Mouse (Mus musculus) liver, embryonic 15.5 days (tissue): Measurements from ENCODE around the gene Prox1. TPM values are rescaled to one million over a fixed set of nuclear protein-coding genes. Genes with fewer than 3 reads are reported as not detected.

ENCODE experiments used
- ATAC-seq: fragments of 200-750 bp; cut with Nextera tagmentation; 2 replicates; pipeline ENCODE4 v1.8.0; 2017; ENCODE audit warnings: moderate number of reproducible peaks, mild to moderate bottlenecking, moderate library complexity; ENCODE audit not compliant: insufficient read depth
- H3K27ac ChIP-seq: fragments of 300-500 bp; sonication (generic); replicated peaks from 2 replicates; pipeline ENCODE4 v1.5.1; 2015; ENCODE audit warnings: mild to moderate bottlenecking, inconsistent platforms
- H3K27me3 ChIP-seq: fragments of 300-500 bp; sonication (generic); 2 replicates; pipeline ENCODE4 v1.6.1; 2015; ENCODE audit warnings: mild to moderate bottlenecking, inconsistent platforms
- H3K36me3 ChIP-seq: fragments of 300-500 bp; sonication (generic); replicated peaks from 2 replicates; pipeline ENCODE4 v1.6.1; 2015; ENCODE audit warnings: moderate library complexity, mild to moderate bottlenecking, inconsistent platforms
- H3K4me1 ChIP-seq: fragments of 300-500 bp; sonication (generic); replicated peaks from 2 replicates; pipeline ENCODE4 v1.6.1; 2015; ENCODE audit warnings: inconsistent platforms
- H3K4me2 ChIP-seq: fragments of 300-500 bp; sonication (generic); 2 replicates; pipeline ENCODE4 v1.6.1; 2015; ENCODE audit warnings: moderate library complexity, mild to moderate bottlenecking, inconsistent platforms
- H3K4me3 ChIP-seq: fragments of 300-500 bp; sonication (generic); replicated peaks from 2 replicates; pipeline ENCODE4 v1.5.1; 2015; ENCODE audit warnings: mild to moderate bottlenecking, inconsistent platforms
- H3K9ac ChIP-seq: fragments of 300-500 bp; sonication (generic); 2 replicates; pipeline ENCODE4 v1.6.1; 2015; ENCODE audit warnings: moderate library complexity, mild to moderate bottlenecking, inconsistent platforms
- H3K9me3 ChIP-seq: fragments of 300-500 bp; sonication (generic); replicated peaks from 2 replicates; pipeline ENCODE4 v1.6.1; 2016; ENCODE audit warnings: inconsistent platforms
- WGBS: fragments of 180-500 bp; shearing (Covaris S2); methylation state at CpG from one replicate; pipeline ENCODE4 v1.1.7; 2015; ENCODE audit warnings: mixed read lengths; ENCODE audit not compliant: insufficient replicate concordance; 5-methylcytosine and 5-hydroxymethylcytosine counted together
- polyA plus RNA-seq: library from polyadenylated mRNA; unstranded; fragments of >200 nt; fragmentation: Nextera tagmentation; extraction: Ambion mirVana; gene quantifications from 2 replicates; pipeline ENCODE4 v1.2.1, GENCODE M21; 2015

Gene Prox1
- polyA plus RNA-seq, 1 experiment from 2014 or later: 5.2 TPM

GRCm38 (mm10) chr1:190161708-190162465 is 8.6 kb downstream of the Prox1 start:
- Histone ChIP-seq H3K27ac (no peak overlapping the region), H3K4me3 (no peak overlapping the region), H3K9me3 (no peaks in the 10 kb centered on the region), H3K27me3 (0 out of 2 replicates have a peak, but pooled peaks cover 4% of the 10 kb centered on the region), H3K4me2 (no peak overlapping the region), H3K4me1 (no peaks in the 10 kb centered on the region), H3K9ac (no peak overlapping the region), H3K36me3 (0 out of 2 replicates have a peak, but pooled peaks cover 11% of the 10 kb centered on the region)
- ATAC-seq: no peak
- whole genome bisulfite sequencing: 74% methylated on average over 19 of the region's 19 CpGs

GRCm38 (mm10) chr1:190161288-190161687 is 9.2 kb downstream of the Prox1 start:
- H3K9me3 ChIP-seq: no peaks in the 10 kb centered on the region
- no peak overlapping the region for H3K9ac ChIP-seq
- H3K36me3 ChIP-seq: 0 out of 2 replicates have a peak, but pooled peaks cover 11% of the 10 kb centered on the region
- 0 out of 2 replicates have a peak, but pooled peaks cover 4% of the 10 kb centered on the region for H3K27me3 ChIP-seq
- WGBS: 76% methylated on average over 18 of the region's 18 CpGs
- no peak overlapping the region for H3K27ac ChIP-seq
- H3K4me3 ChIP-seq: no peak overlapping the region
- no peak for ATAC-seq
- no peak overlapping the region for H3K4me2 ChIP-seq
- no peaks in the 10 kb centered on the region for H3K4me1 ChIP-seq

DNA sequence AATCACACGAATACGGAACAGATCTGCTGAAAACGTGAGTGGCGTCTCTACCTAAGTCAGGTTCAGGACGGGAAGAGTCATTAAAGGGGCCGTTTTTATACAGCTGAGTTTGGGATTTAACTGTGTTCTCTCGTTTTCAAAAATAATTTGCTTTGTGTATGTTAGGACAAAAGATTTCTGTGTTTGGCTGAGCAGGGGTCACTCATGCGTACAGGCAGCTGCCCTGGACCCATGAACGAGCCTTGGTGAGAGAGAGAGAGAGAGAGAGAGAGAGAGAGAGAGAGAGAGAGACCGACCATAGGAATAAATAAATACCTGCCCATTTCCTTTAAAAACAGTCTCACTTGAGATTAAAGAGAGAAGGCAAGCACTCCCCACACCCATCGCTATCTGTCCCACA is 11.1 kb downstream of the Prox1 start:
- H3K9ac ChIP-seq: no peak overlapping the region
- no peak overlapping the region for H3K4me2 ChIP-seq

GRCm38 (mm10) chr1:190155751-190156150 is 14.8 kb downstream of the Prox1 start:
- Histone ChIP-seq H3K9ac (no peak overlapping the region), H3K27me3 (no peaks in the 10 kb centered on the region), H3K4me2 (no peak overlapping the region), H3K4me3 (no peak overlapping the region), H3K4me1 (no peaks in the 10 kb centered on the region), H3K36me3 (0 out of 2 replicates have a peak, but pooled peaks cover 5% of the 10 kb centered on the region), H3K9me3 (no peaks in the 10 kb centered on the region), H3K27ac (no peak overlapping the region)
- ATAC-seq: no peak
- 45% methylated on average over 8 of the region's 8 CpGs for WGBS

More for the DNA sequence above, 11.1 kb downstream of the Prox1 start:
- no peak overlapping the region for H3K4me3 ChIP-seq
- H3K4me1 ChIP-seq: no peaks in the 10 kb centered on the region
- no peak overlapping the region for H3K27ac ChIP-seq
- ATAC-seq: no peak
- 0 out of 2 replicates have a peak, but pooled peaks cover 11% of the 10 kb centered on the region for H3K36me3 ChIP-seq
- H3K9me3 ChIP-seq: no peaks in the 10 kb centered on the region
- WGBS: 72% methylated on average over 11 of the region's 11 CpGs
- H3K27me3 ChIP-seq: no peaks in the 10 kb centered on the region

- 0 out of 2 replicates have a peak, but pooled peaks cover 4% of the 10 kb centered on the region for H3K36me3 ChIP-seq
- WGBS: 46% methylated on average over 2 of the region's 2 CpGs
- no peaks in the 10 kb centered on the region for H3K9me3 ChIP-seq
- H3K4me3 ChIP-seq: no peak overlapping the region
- no peaks in the 10 kb centered on the region for H3K27me3 ChIP-seq
- H3K27ac ChIP-seq: no peak overlapping the region
- H3K9ac ChIP-seq: no peak overlapping the region
- ATAC-seq: no peak
- no peaks in the 10 kb centered on the region for H3K4me1 ChIP-seq
- H3K4me2 ChIP-seq: no peak overlapping the region
Observed at GRCm38 (mm10) chr1:190155021-190155420, 15.5 kb downstream of the Prox1 start.

GRCm38 (mm10) chr1:190154292-190154691 is 16.2 kb downstream of the Prox1 start:
- no peaks in the 10 kb centered on the region for H3K9me3 ChIP-seq
- H3K4me3 ChIP-seq: no peak overlapping the region
- no peak for ATAC-seq
- H3K27ac ChIP-seq: no peak overlapping the region
- H3K4me1 ChIP-seq: no peaks in the 10 kb centered on the region
- WGBS: 38% methylated on average over 7 of the region's 7 CpGs
- no peaks in the 10 kb centered on the region for H3K27me3 ChIP-seq
- H3K36me3 ChIP-seq: 0 out of 2 replicates have a peak, but pooled peaks cover 4% of the 10 kb centered on the region
- H3K4me2 ChIP-seq: no peak overlapping the region
- H3K9ac ChIP-seq: no peak overlapping the region

DNA sequence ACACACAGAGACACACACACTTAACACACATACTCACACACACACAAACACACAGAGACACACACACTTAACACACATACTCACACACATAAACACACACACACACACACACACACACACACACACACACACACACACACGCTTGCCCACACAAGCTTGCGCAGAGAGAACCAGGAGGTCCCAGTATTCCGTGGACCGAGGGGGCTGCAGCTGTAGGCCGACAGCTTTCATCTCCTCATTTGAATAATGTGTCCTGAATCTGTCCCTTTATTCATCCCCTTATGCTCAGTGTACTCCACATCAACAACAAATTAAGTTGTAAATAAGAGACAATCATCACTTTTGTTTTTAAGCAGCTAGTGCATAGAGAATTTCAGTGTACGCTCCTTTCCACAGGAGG is 17.9 kb downstream of the Prox1 start:
- H3K9ac ChIP-seq: no peak overlapping the region
- H3K4me3 ChIP-seq: no peak overlapping the region
- 78% methylated on average over 6 of the region's 6 CpGs for WGBS
- H3K36me3 ChIP-seq: 0 out of 2 replicates have a peak, but pooled peaks cover 7% of the 10 kb centered on the region
- no peak for ATAC-seq
- H3K4me2 ChIP-seq: no peak overlapping the region
- no peaks in the 10 kb centered on the region for H3K9me3 ChIP-seq
- H3K4me1 ChIP-seq: no peaks in the 10 kb centered on the region
- no peaks in the 10 kb centered on the region for H3K27me3 ChIP-seq
- H3K27ac ChIP-seq: no peak overlapping the region

GRCm38 (mm10) chr1:190149233-190149741 is 21.2 kb downstream of the Prox1 start:
- no peak overlapping the region for H3K27ac ChIP-seq
- H3K9me3 ChIP-seq: no peaks in the 10 kb centered on the region
- no peaks in the 10 kb centered on the region for H3K27me3 ChIP-seq
- H3K4me1 ChIP-seq: no peaks in the 10 kb centered on the region
- ATAC-seq: no peak
- no peak overlapping the region for H3K9ac ChIP-seq
- H3K36me3 ChIP-seq: 0 out of 2 replicates have a peak, but pooled peaks cover 7% of the 10 kb centered on the region
- WGBS: 69% methylated on average over 17 of the region's 17 CpGs
- H3K4me3 ChIP-seq: no peak overlapping the region
- H3K4me2 ChIP-seq: no peak overlapping the region

GRCm38 (mm10) chr1:190148661-190149232 is 21.8 kb downstream of the Prox1 start:
- Histone ChIP-seq H3K4me1 (no peaks in the 10 kb centered on the region), H3K36me3 (0 out of 2 replicates have a peak, but pooled peaks cover 7% of the 10 kb centered on the region), H3K9me3 (no peaks in the 10 kb centered on the region), H3K27me3 (no peaks in the 10 kb centered on the region), H3K27ac (no peak overlapping the region), H3K4me2 (no peak overlapping the region), H3K4me3 (no peak overlapping the region), H3K9ac (no peak overlapping the region)
- WGBS: 38% methylated on average over 12 of the region's 12 CpGs
- ATAC-seq: no peak

- ATAC-seq: no peak
Observed at GRCm38 (mm10) chr1:190147816-190148215, 22.7 kb downstream of the Prox1 start.

DNA sequence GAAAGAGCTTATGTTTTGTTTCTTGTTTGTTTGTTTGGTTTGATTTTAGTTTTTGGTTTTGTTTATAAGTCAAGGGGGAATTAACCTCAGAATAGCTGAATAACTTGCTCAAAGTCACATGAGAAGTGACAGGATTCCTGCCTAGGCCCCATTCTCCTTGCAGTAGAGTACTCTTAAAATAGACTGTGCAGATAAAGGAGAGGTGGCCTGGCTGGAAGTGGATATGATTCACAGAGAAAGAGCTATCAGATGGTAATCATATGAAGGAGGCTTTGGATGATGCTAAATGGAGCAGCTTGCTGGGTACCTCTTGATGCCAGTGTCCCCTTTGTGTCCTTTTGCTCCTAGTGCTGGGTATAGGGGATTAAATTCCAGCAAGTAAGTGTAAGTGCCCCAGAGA is 26.1 kb downstream of the Prox1 start:
- Histone ChIP-seq H3K27me3 (no peaks in the 10 kb centered on the region), H3K4me1 (no peaks in the 10 kb centered on the region), H3K9ac (no peak overlapping the region), H3K4me2 (no peak overlapping the region), H3K9me3 (no peaks in the 10 kb centered on the region), H3K36me3 (0 out of 2 replicates have a peak, but pooled peaks cover 3% of the 10 kb centered on the region), H3K4me3 (no peak overlapping the region), H3K27ac (no peak overlapping the region)
- ATAC-seq: no peak

More at GRCm38 (mm10) chr1:190147816-190148215, 22.7 kb downstream of the Prox1 start:
- Histone ChIP-seq H3K36me3 (0 out of 2 replicates have a peak, but pooled peaks cover 7% of the 10 kb centered on the region), H3K4me1 (no peaks in the 10 kb centered on the region), H3K9ac (no peak overlapping the region), H3K4me3 (no peak overlapping the region), H3K27me3 (no peaks in the 10 kb centered on the region), H3K9me3 (no peaks in the 10 kb centered on the region), H3K4me2 (no peak overlapping the region), H3K27ac (no peak overlapping the region)
- WGBS: 70% methylated on average over 6 of the region's 6 CpGs
